Mouse (Mus musculus) urinary bladder, adult 18-20 months (tissue): ENCODE measurements at regions not wholly inside any gene's neighbourhood (a gene's known extent, or its start where the extent isn't known, plus 50 kb on each side); places are given as distances from the start of the nearest gene placed in this dataset.

Source experiments
- DNase-seq, 2 experiments: peaks; one replicate each; pipeline ENCODE4 v3.0.0; 2022; ENCODE audit warnings: low spot score in 2 of 2, mixed read lengths in 2 of 2

DNA sequence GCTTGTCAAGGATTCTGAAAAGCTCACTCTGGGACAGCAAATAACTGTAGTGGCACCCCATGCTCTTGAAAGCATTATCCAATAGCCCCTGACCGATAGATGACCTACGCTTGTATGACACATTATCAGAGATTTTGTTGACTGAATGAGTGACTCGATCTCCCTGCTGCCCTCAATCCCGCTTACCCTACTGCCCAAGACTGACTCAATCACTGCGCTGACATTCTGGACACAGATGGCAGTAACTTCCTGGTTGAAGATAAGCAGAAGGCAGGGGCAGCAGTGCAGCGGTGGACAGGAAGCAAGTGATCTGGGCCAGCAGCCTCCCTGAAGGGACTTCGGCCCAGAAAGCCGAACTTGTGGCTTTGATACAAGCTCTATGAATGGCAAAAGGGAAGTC lies 248.7 kb upstream of the Tpk1 start:
- no peak for DNase-seq

DNA sequence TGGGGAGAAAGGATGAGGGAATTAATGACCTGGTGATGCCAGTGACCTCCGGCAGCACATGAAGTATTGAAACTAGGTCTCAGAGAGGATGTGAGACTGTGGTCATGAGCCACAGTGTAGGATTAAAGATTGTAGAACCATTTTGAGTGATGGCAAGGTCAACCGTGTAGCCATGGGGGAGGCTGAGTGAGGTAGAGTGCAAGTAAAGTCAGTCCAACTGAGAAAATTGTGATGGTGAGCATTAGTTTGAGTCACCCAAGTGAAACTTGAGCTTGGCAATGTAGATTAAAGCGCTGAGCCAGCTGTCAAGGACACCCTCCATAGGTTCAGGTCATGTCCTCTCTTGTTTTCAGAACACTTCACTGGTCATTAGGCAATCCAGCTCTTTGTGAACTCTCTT lies 219.9 kb upstream of the Tpk1 start:
- DNase-seq, result no peak

DNA sequence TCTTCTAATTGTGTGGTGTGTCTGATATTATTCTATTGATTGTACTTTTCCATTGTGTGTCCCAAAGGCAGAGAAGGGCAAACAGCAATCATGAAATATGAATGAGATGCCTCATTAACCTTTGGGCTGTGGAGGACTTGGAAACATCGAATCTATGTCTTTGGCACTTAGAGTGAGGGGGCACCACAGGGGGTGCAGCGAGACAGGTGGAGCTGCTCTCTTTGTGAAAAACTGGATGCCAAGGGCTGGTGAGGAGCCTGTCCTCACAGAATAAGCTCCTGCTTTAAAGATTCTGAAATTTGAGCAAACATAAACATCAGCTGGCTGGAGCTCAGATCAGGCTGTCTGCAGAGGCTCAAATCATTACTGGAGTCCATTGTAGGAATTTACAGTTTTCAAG lies 210.6 kb upstream of the Tpk1 start:
- DNase-seq, result no peak

DNA sequence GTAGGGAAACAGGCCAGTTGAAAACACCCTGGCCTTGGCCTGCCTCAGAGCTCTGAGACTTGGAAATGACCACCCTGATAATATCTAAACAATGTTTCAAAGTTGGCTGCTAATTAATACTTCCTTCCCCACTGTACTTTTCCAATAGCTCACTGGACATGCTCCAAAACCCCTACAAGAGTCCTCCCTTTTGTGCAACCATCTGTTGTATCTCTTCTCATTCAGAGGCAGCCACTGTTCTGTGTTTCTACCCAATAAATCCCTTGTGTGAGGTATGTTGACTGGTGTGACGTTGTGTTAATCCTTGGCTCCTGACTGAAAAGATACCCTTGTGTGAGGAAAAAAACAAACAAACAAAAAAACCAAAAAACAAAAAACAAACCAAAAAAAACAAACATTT lies 193.3 kb upstream of the Tpk1 start:
- no peak for DNase-seq

DNA sequence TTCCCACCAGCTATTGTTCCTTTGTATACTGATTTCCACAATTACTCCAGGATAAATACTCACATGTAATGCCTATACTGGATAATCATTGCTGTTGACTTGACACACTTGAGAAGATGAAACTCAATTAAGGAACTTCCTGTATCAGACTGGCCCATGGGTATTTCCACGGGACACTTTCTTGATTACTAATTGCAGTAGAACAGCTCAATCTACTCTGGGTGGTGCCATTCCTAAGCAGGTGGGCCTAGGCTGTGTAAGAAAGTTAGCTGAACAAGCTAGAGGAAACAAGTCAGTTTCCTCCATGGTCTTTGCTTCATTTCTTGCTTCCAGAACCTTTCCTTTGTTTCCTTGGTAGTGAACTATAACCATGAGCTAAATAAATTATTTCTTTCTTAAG lies 191.0 kb upstream of the Tpk1 start:
- no peak for DNase-seq

DNA sequence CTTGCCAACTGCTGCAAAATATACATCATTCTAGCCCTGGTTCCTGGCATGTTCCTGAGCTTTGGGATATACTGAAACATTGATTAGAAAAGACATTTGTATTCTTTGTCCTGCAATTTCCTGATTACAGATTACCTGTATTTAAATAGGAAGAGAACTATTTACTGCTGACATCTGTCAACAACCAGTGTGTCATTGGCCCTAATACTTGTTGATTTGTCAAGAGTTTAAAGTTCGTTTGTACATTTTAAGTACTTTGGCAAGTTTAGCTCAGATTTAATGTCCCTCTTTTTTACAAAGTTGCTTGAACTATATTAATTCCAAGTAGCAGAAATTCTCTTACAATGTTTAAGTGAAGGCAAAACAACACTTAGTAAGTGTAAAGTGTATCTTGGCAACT lies 187.4 kb upstream of the Tpk1 start:
- DNase-seq, result no peak

DNA sequence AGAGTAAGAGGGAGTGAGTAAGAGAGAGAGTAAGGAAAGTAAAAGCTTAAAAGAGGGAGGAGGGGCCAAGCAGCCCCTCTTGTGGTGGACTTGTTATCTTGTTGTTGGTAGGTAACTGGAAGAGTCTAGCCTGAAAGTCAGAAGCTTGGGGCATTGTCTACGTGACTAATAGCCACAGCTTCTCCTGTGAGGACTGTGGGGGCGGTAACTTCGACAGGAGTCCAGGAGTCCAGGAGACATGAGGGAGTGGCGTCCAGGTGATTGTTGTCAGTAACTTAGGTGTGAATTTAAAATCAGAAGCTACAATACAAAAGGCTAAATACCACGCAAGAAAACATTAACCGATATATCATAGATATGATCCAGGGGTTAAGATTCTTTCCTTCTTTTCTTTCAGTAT lies 185.2 kb upstream of the Tpk1 start:
- DNase-seq, result no peak

DNA sequence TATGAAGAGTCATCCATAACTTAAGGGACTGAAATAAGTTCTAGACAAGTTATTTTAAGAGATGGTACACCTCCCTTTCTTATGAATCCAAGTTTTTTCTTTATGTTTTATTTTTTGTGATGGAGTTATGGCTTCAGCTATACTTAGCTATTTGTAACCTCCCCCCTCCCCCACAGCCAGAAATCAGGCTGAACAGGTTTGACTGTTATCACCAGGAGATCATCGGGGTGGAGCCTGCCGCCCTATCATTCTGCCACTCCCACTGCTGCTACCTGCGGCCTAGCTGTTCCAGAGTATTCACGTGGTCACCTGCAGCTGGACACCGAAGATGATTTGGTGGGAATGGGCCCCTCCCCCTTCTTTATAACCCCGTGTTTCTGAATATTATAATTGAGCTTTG lies 172.9 kb upstream of the Tpk1 start:
- peak in 1 of 2 experiments; percentile 14 for DNase-seq

DNA sequence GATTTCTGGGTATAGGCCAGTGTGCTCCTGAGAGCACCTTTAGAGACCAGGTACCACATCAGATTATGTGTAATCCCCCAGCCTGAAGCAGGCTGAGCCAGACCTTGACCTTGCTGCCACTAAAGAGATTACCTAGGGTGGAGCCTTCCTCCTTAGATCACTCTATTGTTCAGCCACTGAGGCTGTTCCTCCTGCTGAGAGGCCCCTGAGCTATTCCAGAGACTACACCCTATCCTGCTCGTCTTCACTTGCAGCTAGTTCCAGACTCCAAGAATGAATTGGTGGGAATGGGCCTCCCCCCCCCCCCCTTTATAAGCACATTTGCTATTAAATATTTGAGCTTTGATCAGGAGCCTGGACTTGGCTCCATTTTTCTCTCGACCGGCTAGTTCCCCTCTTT lies 163.8 kb upstream of the Tpk1 start:
- no peak for DNase-seq
